Comparison of ENCODE assay signal across 8 mouse cellular contexts in the genomic region with DNA sequence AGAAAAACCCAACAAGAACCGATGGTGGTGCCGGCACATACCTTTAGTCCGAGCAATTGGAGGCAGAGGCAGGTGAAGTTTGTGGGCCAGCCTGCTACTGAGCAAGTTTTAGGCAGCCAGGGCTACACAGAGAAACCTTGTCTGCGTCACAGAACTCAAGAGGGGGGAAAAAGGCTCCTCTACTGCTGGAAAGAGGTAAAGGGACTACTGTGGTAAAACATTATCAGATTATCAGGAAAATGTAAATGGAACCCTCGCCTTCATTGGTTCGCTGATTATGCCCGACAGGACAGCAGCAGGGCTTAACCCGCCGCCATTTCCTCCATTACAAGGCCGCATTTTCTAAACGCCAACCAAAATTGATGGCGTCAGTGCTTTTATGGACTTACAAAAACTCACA. TPM values are rescaled to one million over a fixed set of nuclear protein-coding genes. Genes with fewer than 3 reads are reported as not detected.
DNase-seq lines count a peak whose midpoint lies in the region; ATAC-seq and TF ChIP-seq lines count a peak whose summit lies in the region.

No protein-coding gene starts in this region.

- H3K4me1 ChIP-seq in lung, embryonic 14.5 days (ENCODE audit: insufficient read depth) = no peaks in the 10 kb centered on the region
- H3K4me1 ChIP-seq in cortical plate, adult 2 months (ENCODE audit: control insufficient read depth, insufficient read depth, low read length) = no peaks in the 10 kb centered on the region
- H3K4me1 ChIP-seq in heart, embryonic 12.5 days (replicated peaks) = no peaks in the 10 kb centered on the region
- H3K4me1 ChIP-seq in midbrain, embryonic 10.5 days = no peaks in the 10 kb centered on the region
- H3K4me1 ChIP-seq in stomach, embryonic 16.5 days (ENCODE audit: control insufficient read depth, insufficient read depth, low read length) = no peaks in the 10 kb centered on the region

- WGBS in lung, embryonic 14.5 days = 3% methylated on average over 9 of the region's 12 CpGs
- WGBS in heart, embryonic 12.5 days = 2% methylated on average over 11 of the region's 12 CpGs
- 6% methylated on average over 12 of the region's 12 CpGs for WGBS in large intestine, adult 2 months
- WGBS in midbrain, embryonic 10.5 days = 2% methylated on average over 12 of the region's 12 CpGs
- WGBS in stomach, embryonic 16.5 days = 2% methylated on average over 12 of the region's 12 CpGs

- no peaks in the 10 kb centered on the region for H3K36me3 ChIP-seq in lung, embryonic 14.5 days (ENCODE audit: insufficient read depth)
- H3K36me3 ChIP-seq in heart, embryonic 12.5 days = no peaks in the 10 kb centered on the region
- no peaks in the 10 kb centered on the region for H3K36me3 ChIP-seq in midbrain, embryonic 10.5 days
- no peaks in the 10 kb centered on the region for H3K36me3 ChIP-seq in stomach, embryonic 16.5 days (ENCODE audit: control insufficient read depth, insufficient read depth, low read length)

- H3K27ac ChIP-seq in lung, embryonic 14.5 days (ENCODE audit: low read depth) = peak overlapping the region; percentile 86
- peak overlapping the region; percentile 86 for H3K27ac ChIP-seq in cortical plate, adult 2 months (ENCODE audit: insufficient read depth, low read length)
- H3K27ac ChIP-seq in heart, embryonic 12.5 days (ENCODE audit: poor library complexity, severe bottlenecking) = 0 out of 2 replicates have a peak overlapping the region, but pooled peaks have one; percentile 51
- H3K27ac ChIP-seq in midbrain, embryonic 10.5 days (replicated peaks) = peak overlapping the region; percentile 65
- H3K27ac ChIP-seq in stomach, embryonic 16.5 days (ENCODE audit: low read length) = peak overlapping the region; percentile 73; the same call in 1 of the 2 replicates

- TF ChIP-seq CTCF in lung, embryonic 14.5 days (IDR thresholded peaks at IDR 0.05; ENCODE audit: low read depth) = no peak
- TF ChIP-seq CTCF in cortical plate, adult 2 months (IDR thresholded peaks at IDR 0.05; ENCODE audit: extremely low read depth, insufficient read depth, low read length) = no peak

- TF ChIP-seq POLR2A in cortical plate, adult 2 months (IDR thresholded peaks at IDR 0.05; ENCODE audit: extremely low read depth, insufficient read depth, low read length) = no peak

- peak; percentile 39 for DNase-seq in lung, embryonic 14.5 days
- DNase-seq in lung, postnatal 36 days = no peak
- DNase-seq in large intestine, adult 2 months (ENCODE audit: low read depth, low spot score) = peak; percentile 19
- peak; percentile 11 for DNase-seq in midbrain, embryonic 10.5 days (ENCODE audit: low spot score)
- DNase-seq in adipocyte (ENCODE audit: low spot score) = no peak

- no peak for ATAC-seq in lung, embryonic 14.5 days (ENCODE audit: insufficient read depth)
- no peak for ATAC-seq in heart, embryonic 12.5 days (ENCODE audit: insufficient number of reproducible peaks, low FRiP score)
- no peak for ATAC-seq in stomach, embryonic 16.5 days (ENCODE audit: insufficient read depth, low FRiP score)

- H3K9me3 ChIP-seq in lung, embryonic 14.5 days (ENCODE audit: low read depth, low read length) = no peaks in the 10 kb centered on the region
- H3K9me3 ChIP-seq in heart, embryonic 12.5 days (replicated peaks) = no peaks in the 10 kb centered on the region
- H3K9me3 ChIP-seq in midbrain, embryonic 10.5 days (replicated peaks) = no peaks in the 10 kb centered on the region
- H3K9me3 ChIP-seq in stomach, embryonic 16.5 days (replicated peaks; ENCODE audit: control insufficient read depth, low read length) = no peaks in the 10 kb centered on the region

- H3K9ac ChIP-seq in lung, embryonic 14.5 days = peak overlapping the region; percentile 41
- peak overlapping the region; percentile 65 for H3K9ac ChIP-seq in heart, embryonic 12.5 days
- peak overlapping the region; percentile 35; the same call in 1 of the 2 replicates for H3K9ac ChIP-seq in stomach, embryonic 16.5 days (ENCODE audit: low read length)

- peak overlapping the region; percentile 41 for H3K4me3 ChIP-seq in lung, embryonic 14.5 days (ENCODE audit: low read depth, low read length)
- H3K4me3 ChIP-seq in cortical plate, adult 2 months (ENCODE audit: insufficient read depth, low read length) = peak overlapping the region; percentile 78
- peak overlapping the region; percentile 51 for H3K4me3 ChIP-seq in heart, embryonic 12.5 days
- peak overlapping the region; percentile 50 for H3K4me3 ChIP-seq in midbrain, embryonic 10.5 days
- H3K4me3 ChIP-seq in stomach, embryonic 16.5 days (replicated peaks; ENCODE audit: low read length) = peak overlapping the region; percentile 44

- peak overlapping the region; percentile 51; the same call in 1 of the 2 replicates for H3K4me2 ChIP-seq in lung, embryonic 14.5 days
- H3K4me2 ChIP-seq in heart, embryonic 12.5 days = peak overlapping the region; percentile 52
- H3K4me2 ChIP-seq in stomach, embryonic 16.5 days (ENCODE audit: low read depth, low read length) = peak overlapping the region; percentile 27; the same call in 1 of the 2 replicates

- H3K27me3 ChIP-seq in lung, embryonic 14.5 days (ENCODE audit: insufficient read depth, low read length) = no peaks in the 10 kb centered on the region
- H3K27me3 ChIP-seq in heart, embryonic 12.5 days (replicated peaks) = no peaks in the 10 kb centered on the region
- no peaks in the 10 kb centered on the region for H3K27me3 ChIP-seq in midbrain, embryonic 10.5 days (ENCODE audit: low read depth, poor library complexity, severe bottlenecking)
- no peaks in the 10 kb centered on the region for H3K27me3 ChIP-seq in stomach, embryonic 16.5 days (ENCODE audit: control insufficient read depth, insufficient read depth, low read length)

RNA-seq across cellular contexts. Expression of a gene that starts 0.7 kb away (rescaled TPM):
- polyA plus RNA-seq in lung, embryonic 14.5 days (2014; fragmentation: Nextera tagmentation; extraction: Ambion mirVana) = 37.8 TPM in 1 of 2 replicates, not detected in the other
- polyA plus RNA-seq in cortical plate, adult 2 months (2012; rRNA removed) = not detected in 2 replicates
- polyA plus RNA-seq in heart, embryonic 12.5 days (2016; fragmentation: Nextera tagmentation; extraction: Ambion mirVana) = 19.4 and 20.8 TPM in 2 replicates
- 3.2 TPM in 1 of 2 replicates, not detected in the other for polyA plus RNA-seq in large intestine, adult 2 months (2012; rRNA removed)
- polyA plus RNA-seq in midbrain, embryonic 10.5 days (2016; fragmentation: Nextera tagmentation; extraction: Ambion mirVana) = 13.8 and 14.7 TPM in 2 replicates
- polyA plus RNA-seq in stomach, embryonic 16.5 days (2015; fragmentation: Nextera tagmentation; extraction: Ambion mirVana) = 12.3 and 29.5 TPM in 2 replicates

RNA-seq across cellular contexts. Expression of a gene that starts 40.2 kb away (rescaled TPM):
- polyA plus RNA-seq in lung, embryonic 14.5 days (2014; fragmentation: Nextera tagmentation; extraction: Ambion mirVana) = 22.7 TPM in 1 of 2 replicates, not detected in the other
- not detected in 2 replicates for polyA plus RNA-seq in cortical plate, adult 2 months (2012; rRNA removed)
- polyA plus RNA-seq in heart, embryonic 12.5 days (2016; fragmentation: Nextera tagmentation; extraction: Ambion mirVana) = 11.0 and 11.3 TPM in 2 replicates
- polyA plus RNA-seq in large intestine, adult 2 months (2012; rRNA removed) = 3.2 TPM in 1 of 2 replicates, not detected in the other
- 12.9 and 13.0 TPM in 2 replicates for polyA plus RNA-seq in midbrain, embryonic 10.5 days (2016; fragmentation: Nextera tagmentation; extraction: Ambion mirVana)
- polyA plus RNA-seq in stomach, embryonic 16.5 days (2015; fragmentation: Nextera tagmentation; extraction: Ambion mirVana) = 5.1 and 13.0 TPM in 2 replicates

Comparison
In these comparisons a context has a peak if more than half of its experiments do, and no peak if none do; other contexts are left out.
1. DNase-seq: peak in lung, embryonic 14.5 days (single experiment), large intestine, adult 2 months (single experiment) and midbrain, embryonic 10.5 days (single experiment); none in lung, postnatal 36 days (single experiment) and adipocyte (single experiment).
2. Peak in every context shown above with its lines, with median percentiles within 50 percentile points of each other: H3K27ac ChIP-seq, H3K4me2 ChIP-seq, H3K4me3 ChIP-seq and H3K9ac ChIP-seq.